Mouse (Mus musculus): Measurements from ENCODE around the gene Olfr1385. TPM values are rescaled to one million over a fixed set of nuclear protein-coding genes. Genes with fewer than 3 reads are reported as not detected.

Olfr1385 gene
- not detected in 2 replicates for polyA plus RNA-seq (2012; rRNA removed)

GRCm38 (mm10) chr11:49488770-49489169 is at the start of gene Olfr1385:
Gene Olfr1385, plus strand, starts transcription at chr11:49489070.

GRCm38 (mm10) chr11:49455043-49455442 is 33.8 kb upstream of the Olfr1385 start, which contains the start of gene Olfr1387:
Gene Olfr1387, plus strand, starts transcription at chr11:49455343.

GRCm38 (mm10) chr11:49464746-49465145 is 24.1 kb upstream of the Olfr1385 start, which contains the start of gene Olfr1386:
Gene Olfr1386, plus strand, starts transcription at chr11:49465046.

GRCm38 (mm10) chr11:49519348-49519747 is 30.5 kb downstream of the Olfr1385 start, which contains the start of gene Olfr1383:
Gene Olfr1383, plus strand, starts transcription at chr11:49519648.

GRCm38 (mm10) chr11:49527947-49528346 is 39.1 kb downstream of the Olfr1385 start, which contains the start of gene Olfr1382:
Gene Olfr1382, plus strand, starts transcription at chr11:49528247.

GRCm38 (mm10) chr11:49543149-49543548 is 54.3 kb downstream of the Olfr1385 start, which contains the start of gene Olfr1381:
Gene Olfr1381, plus strand, starts transcription at chr11:49543449.

Other genes with a start within 250 kb of the Olfr1385 start
- 44.3 and 46.4 TPM in 2 replicates for gene Mgat1, start 244.9 kb upstream of the Olfr1385 start, polyA plus RNA-seq (2012; rRNA removed)
- 0.10 and 0.14 TPM in 2 replicates for gene Olfr1393, start 210.8 kb upstream of the Olfr1385 start, polyA plus RNA-seq (2012; rRNA removed)
- gene Olfr1392, start 203.8 kb upstream of the Olfr1385 start, polyA plus RNA-seq (2012; rRNA removed): 0.02 TPM in 2 replicates
- gene Olfr10, start 184.3 kb upstream of the Olfr1385 start, polyA plus RNA-seq (2012; rRNA removed): not detected in 2 replicates
- not detected in 2 replicates for gene Olfr1391, start 166.3 kb upstream of the Olfr1385 start, polyA plus RNA-seq (2012; rRNA removed)
- not detected in 2 replicates for gene Olfr1390, start 153.9 kb upstream of the Olfr1385 start, polyA plus RNA-seq (2012; rRNA removed)
- gene Olfr1389, start 66.0 kb upstream of the Olfr1385 start, polyA plus RNA-seq (2012; rRNA removed): not detected in 2 replicates
- gene Olfr1388, start 52.4 kb upstream of the Olfr1385 start, polyA plus RNA-seq (2012; rRNA removed): 0.05 and 0.06 TPM in 2 replicates
- gene Olfr1387, start 33.7 kb upstream of the Olfr1385 start, polyA plus RNA-seq (2012; rRNA removed): not detected in 2 replicates
- not detected in 2 replicates for gene Olfr1386, start 24.0 kb upstream of the Olfr1385 start, polyA plus RNA-seq (2012; rRNA removed)
- gene Olfr1384, start 17.7 kb downstream of the Olfr1385 start, polyA plus RNA-seq (2012; rRNA removed): not detected in 2 replicates
- not detected in 2 replicates for gene Olfr1383, start 30.6 kb downstream of the Olfr1385 start, polyA plus RNA-seq (2012; rRNA removed)
- gene Olfr1382, start 39.2 kb downstream of the Olfr1385 start, polyA plus RNA-seq (2012; rRNA removed): not detected in 2 replicates
- gene Olfr1381, start 54.4 kb downstream of the Olfr1385 start, polyA plus RNA-seq (2012; rRNA removed): not detected in 2 replicates
- gene Olfr1380, start 67.8 kb downstream of the Olfr1385 start, polyA plus RNA-seq (2012; rRNA removed): not detected in 2 replicates
- 3.6 and 4.3 TPM in 2 replicates for gene Flt4, start 120.2 kb downstream of the Olfr1385 start, polyA plus RNA-seq (2012; rRNA removed)
- 0.09 and 0.10 TPM in 2 replicates for gene Scgb3a1, start 174.5 kb downstream of the Olfr1385 start, polyA plus RNA-seq (2012; rRNA removed)
- gene Cnot6, start 223.7 kb downstream of the Olfr1385 start, polyA plus RNA-seq (2012; rRNA removed): 14.4 and 14.9 TPM in 2 replicates

All from liver, embryonic 18 days (tissue).